Mouse (Mus musculus) forebrain, embryonic 11.5 days (tissue): ENCODE data around the gene Ccnl1. TPM values are rescaled to one million over a fixed set of nuclear protein-coding genes. Genes with fewer than 3 reads are reported as not detected.

Experiments used
- ATAC-seq: fragments of 200-750 bp; cut with Nextera tagmentation; replicated peaks from 2 replicates; pipeline ENCODE4 v1.8.0; 2017; ENCODE audit warnings: moderate TSS enrichment; ENCODE audit not compliant: low FRiP score
- DNase-seq: peaks from one replicate; pipeline ENCODE4 v3.0.0-alpha.2; 2017; ENCODE audit warnings: low spot score
- H3K27ac ChIP-seq: fragments of 300-500 bp; sonication (generic); 2 replicates; pipeline ENCODE4 v1.5.1; 2014; ENCODE audit warnings: low read depth, low read length
- H3K27me3 ChIP-seq: fragments of 300-500 bp; sonication (generic); 2 replicates; pipeline ENCODE4 v1.6.1; 2014; ENCODE audit warnings: mild to moderate bottlenecking, low read length, mixed read lengths; ENCODE audit not compliant: control insufficient read depth, insufficient read depth
- H3K36me3 ChIP-seq: fragments of 300-500 bp; sonication (generic); 2 replicates; pipeline ENCODE4 v1.6.1; 2014; ENCODE audit warnings: mild to moderate bottlenecking, low read length, moderate library complexity, mixed read lengths; ENCODE audit not compliant: control insufficient read depth, insufficient read depth
- H3K4me1 ChIP-seq: fragments of 300-500 bp; sonication (generic); replicated peaks from 2 replicates; pipeline ENCODE4 v1.6.1; 2014; ENCODE audit warnings: low read length, mixed read lengths; ENCODE audit not compliant: control insufficient read depth, insufficient read depth
- H3K4me2 ChIP-seq: fragments of 300-500 bp; sonication (generic); 2 replicates; pipeline ENCODE4 v1.6.1; 2014; ENCODE audit warnings: low read depth, mild to moderate bottlenecking, low read length, moderate library complexity, mixed read lengths; ENCODE audit not compliant: severe bottlenecking
- H3K4me3 ChIP-seq: fragments of 300-500 bp; sonication (generic); 2 replicates; pipeline ENCODE4 v1.5.1; 2014; ENCODE audit warnings: low read depth, low read length
- H3K9ac ChIP-seq: fragments of 300-500 bp; sonication (generic); 2 replicates; pipeline ENCODE4 v1.6.1; 2014; ENCODE audit warnings: low read length
- H3K9me3 ChIP-seq: fragments of 300-500 bp; sonication (generic); 2 replicates; pipeline ENCODE4 v1.6.1; 2016; ENCODE audit warnings: low read length, mixed read lengths; ENCODE audit not compliant: control insufficient read depth
- WGBS: fragments of 180-500 bp; shearing (Covaris S2); extraction: QIAGEN DNeasy Blood & Tissue Kit; methylation state at CpG from one replicate; pipeline ENCODE4 v1.1.7; 2014; 5-methylcytosine and 5-hydroxymethylcytosine counted together
- polyA plus RNA-seq: library from polyadenylated mRNA; unstranded; fragments of >200 nt; fragmentation: Nextera tagmentation; extraction: Ambion mirVana; gene quantifications from 2 replicates; pipeline ENCODE4 v1.2.1, GENCODE M21; 2014

Ccnl1 gene
- polyA plus RNA-seq, 1 experiment from 2014 or later: 130 TPM

DNA sequence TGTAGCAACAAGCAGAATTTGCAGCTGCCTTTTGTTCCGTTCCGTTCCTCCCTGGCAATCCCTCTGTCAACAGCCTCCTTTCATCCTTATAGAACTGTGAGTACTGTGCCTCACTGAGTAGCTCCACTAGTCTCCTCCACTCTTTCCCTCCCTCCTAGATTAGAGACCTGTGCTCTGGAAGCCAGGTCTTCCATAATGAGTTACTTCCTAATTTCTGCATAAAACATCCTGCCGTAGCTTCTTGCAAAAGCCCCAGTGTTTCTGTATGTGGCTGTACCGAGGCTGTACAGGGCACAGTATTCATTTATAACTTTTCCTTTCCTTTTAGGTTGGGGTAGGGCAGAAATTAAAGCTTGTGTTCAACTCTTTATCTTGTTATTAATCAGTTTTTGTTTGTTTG, 32.5 kb upstream of the Ccnl1 start:
- H3K27ac ChIP-seq: no peak overlapping the region
- H3K9me3 ChIP-seq: no peaks in the 10 kb centered on the region
- H3K9ac ChIP-seq: no peak overlapping the region
- H3K27me3 ChIP-seq: no peaks in the 10 kb centered on the region
- DNase-seq (no peak), ATAC-seq (no peak)
- WGBS: 71% methylated on average over 4 of the region's 4 CpGs
- no peaks in the 10 kb centered on the region for H3K4me1 ChIP-seq
- H3K36me3 ChIP-seq: no peaks in the 10 kb centered on the region
- no peak overlapping the region for H3K4me2 ChIP-seq
- no peak overlapping the region for H3K4me3 ChIP-seq

DNA sequence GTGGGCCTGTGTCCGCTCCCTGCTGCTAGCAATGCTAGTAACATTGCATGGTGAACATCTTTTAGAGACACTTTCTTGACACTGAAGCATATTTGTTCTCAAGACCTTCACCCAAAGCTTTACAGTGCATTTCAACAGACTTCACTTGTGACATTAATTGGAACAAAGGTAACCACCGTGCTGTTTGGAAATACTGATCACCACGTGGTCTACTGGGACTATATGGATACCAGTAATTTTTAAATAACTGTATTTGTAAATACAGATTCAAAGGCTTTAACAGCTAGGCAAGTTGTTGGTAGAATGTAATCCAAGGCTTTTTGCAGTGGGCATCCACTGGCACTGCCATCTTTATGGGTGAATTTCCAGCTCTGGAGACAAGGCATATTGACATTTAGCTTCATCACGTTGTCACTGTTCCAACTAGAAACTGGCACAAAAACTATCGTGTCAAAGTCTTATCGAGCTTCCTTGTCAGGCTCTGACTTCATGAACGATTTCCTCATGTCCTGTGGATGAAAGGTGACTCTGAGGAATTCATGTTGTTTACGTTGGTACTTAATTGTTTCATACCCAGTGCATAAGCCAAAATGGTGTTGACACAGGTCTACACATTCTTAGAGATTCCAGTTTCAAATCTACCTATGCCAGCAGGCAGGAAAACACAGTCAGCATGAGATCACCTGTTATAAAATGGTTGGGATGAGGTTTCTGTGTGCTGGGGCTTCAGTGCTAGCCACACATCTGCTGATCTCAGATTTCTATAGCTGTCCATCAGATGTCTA, 30.9 kb upstream of the Ccnl1 start:
- no peak overlapping the region for H3K4me3 ChIP-seq
- H3K27me3 ChIP-seq: no peaks in the 10 kb centered on the region
- no peak overlapping the region for H3K9ac ChIP-seq
- H3K27ac ChIP-seq: no peak overlapping the region
- ATAC-seq: no peak
- no peaks in the 10 kb centered on the region for H3K9me3 ChIP-seq
- H3K4me1 ChIP-seq: no peaks in the 10 kb centered on the region
- no peak overlapping the region for H3K4me2 ChIP-seq
- no peak for DNase-seq
- no peaks in the 10 kb centered on the region for H3K36me3 ChIP-seq
- WGBS: 88% methylated on average over 8 of the region's 8 CpGs

DNA sequence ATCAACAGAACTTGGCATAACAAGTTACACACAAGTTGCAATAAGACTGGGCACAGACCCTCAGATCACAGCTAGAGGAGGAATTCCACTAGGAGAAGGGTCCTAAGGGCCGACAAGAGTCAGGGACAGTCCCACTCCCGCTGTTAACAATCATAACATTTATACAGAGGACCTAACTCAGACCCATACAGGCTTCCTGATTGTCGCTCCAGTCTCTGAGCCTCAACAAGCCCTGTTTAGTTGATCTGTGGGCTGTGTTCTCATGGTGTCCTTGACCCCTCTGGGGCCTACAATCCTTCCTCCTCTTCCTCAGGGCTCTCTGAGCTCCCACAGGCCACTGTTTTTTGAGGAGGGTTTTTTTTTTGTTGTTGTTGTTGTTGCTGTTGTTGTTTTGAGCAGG, 18.2 kb upstream of the Ccnl1 start:
- WGBS: 46% methylated on average over 3 of the region's 3 CpGs

DNA sequence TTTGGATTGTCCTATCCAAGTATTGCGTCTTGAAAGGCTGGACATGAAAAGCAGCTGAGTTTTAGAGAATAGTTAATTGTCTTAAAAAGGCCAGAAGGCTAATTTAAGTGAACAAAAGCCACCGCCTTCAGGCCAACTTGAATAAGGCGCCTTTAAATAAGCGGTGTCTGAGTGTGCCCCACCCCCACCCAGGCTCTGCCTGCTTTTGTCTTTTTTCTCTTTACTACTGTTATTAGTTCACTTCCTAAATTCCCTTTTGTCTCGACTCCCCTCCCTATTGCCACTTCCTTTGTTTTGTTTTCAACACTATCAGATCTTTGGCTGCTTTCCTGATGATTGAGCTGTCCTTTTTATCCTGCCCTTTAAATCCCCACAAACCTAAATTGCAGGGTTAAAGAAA, 17.3 kb upstream of the Ccnl1 start:
- Histone ChIP-seq H3K9me3 (no peaks in the 10 kb centered on the region), H3K9ac (peak overlapping the region; percentile 38; the same call in 1 of the 2 replicates), H3K36me3 (no peaks in the 10 kb centered on the region), H3K4me1 (no peaks in the 10 kb centered on the region; the same call in 1 of the 2 replicates), H3K27ac (peak overlapping the region; percentile 97), H3K4me2 (peak overlapping the region; percentile 56), H3K27me3 (no peaks in the 10 kb centered on the region), H3K4me3 (peak overlapping the region; percentile 48; the same call in 1 of the 2 replicates)
- DNase-seq (peak; percentile 67), ATAC-seq (peak; percentile 44)
- 2% methylated on average over 5 of the region's 5 CpGs for WGBS

More for the DNA sequence above, 18.2 kb upstream of the Ccnl1 start:
- Histone ChIP-seq H3K4me3 (no peak overlapping the region), H3K36me3 (no peaks in the 10 kb centered on the region), H3K27me3 (no peaks in the 10 kb centered on the region), H3K9ac (no peak overlapping the region), H3K27ac (no peak overlapping the region), H3K4me1 (no peaks in the 10 kb centered on the region; the same call in 1 of the 2 replicates), H3K4me2 (no peak overlapping the region), H3K9me3 (no peaks in the 10 kb centered on the region)
- ATAC-seq: no peak
- no peak for DNase-seq

DNA sequence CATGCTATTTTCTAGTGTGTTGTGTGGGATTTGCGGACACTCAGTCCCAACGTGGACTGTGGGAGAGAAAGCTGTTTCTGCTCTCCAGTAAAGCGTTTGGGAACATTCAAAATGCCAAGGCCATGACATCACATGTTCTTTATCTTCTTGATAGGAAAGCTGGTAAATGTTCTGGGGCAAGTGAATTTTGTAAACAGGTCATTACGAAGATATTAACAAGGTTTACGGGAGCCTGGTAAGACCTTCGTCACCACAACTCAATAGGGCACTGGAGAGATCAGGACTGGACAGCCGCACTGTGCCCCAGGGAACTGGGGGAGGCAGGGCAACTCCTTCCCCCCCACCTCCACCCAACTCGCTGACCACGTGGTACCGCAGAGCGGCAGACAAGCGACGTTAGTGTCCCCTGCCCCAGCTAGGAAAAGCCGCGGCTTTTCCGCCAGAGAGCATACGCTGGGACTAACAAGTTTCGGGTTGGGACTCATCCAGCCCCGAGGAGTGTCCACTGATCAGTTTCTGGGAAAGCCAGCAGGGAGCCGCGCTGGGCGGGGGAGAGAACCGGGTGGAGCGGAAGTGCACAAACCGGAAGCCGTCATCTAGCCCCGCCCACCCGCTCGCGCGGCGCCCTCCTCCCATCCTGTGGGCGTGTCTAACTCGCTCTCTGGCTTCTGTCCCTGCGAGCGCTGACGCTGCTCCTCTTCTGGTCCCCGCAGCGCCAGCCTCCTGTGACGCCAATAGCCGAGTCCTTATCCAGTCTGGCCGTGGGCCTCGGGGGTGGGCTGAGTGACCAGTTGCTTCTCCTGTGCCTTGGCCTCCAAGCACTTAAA, 16.4 kb upstream of the Ccnl1 start:
- Histone ChIP-seq H3K27me3 (no peaks in the 10 kb centered on the region), H3K27ac (peak overlapping the region; percentile 97), H3K9ac (peak overlapping the region; percentile 61), H3K4me1 (no peaks in the 10 kb centered on the region; the same call in 1 of the 2 replicates), H3K9me3 (no peaks in the 10 kb centered on the region), H3K4me2 (peak overlapping the region; percentile 56), H3K4me3 (peak overlapping the region; percentile 48), H3K36me3 (no peaks in the 10 kb centered on the region)
- under 1% methylated on average over 43 of the region's 43 CpGs for WGBS
- DNase-seq (peak; percentile 99), ATAC-seq (peak; percentile 97)

DNA sequence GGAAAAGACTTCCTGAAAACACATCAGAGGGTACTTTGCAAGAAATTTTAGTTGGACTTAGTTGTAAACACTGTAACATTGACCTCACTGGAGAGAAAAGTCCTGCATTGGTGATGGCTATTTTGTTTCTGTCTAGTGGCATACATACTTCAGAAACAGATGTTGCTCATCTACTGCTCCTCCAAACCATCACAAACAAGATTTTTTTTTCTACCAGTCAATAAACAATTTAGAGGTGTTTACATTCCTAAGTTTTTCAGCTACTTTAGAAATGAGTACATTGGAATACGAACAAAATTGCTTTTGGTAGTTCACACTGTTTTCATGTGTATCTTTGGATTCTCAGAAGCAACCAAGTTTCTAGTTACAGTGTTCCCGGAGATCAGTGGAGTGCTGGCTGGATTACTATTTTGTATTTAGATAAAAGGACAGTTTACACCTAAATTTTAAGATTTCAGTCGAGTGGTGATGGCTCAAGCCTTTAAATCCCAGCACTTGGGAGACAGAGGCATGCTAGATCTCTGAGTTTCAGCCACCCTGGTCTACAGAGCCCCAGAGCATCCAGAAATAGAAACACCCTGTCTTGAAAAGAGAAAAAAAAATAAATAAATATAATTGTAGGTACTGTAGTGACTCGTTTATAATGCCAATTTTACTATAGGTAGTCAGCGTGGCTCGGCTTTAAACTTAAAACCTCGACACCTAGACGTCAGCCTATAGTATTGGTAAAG, 15.6 kb upstream of the Ccnl1 start:
- ATAC-seq (no peak), DNase-seq (no peak)
- WGBS: 44% methylated on average over 8 of the region's 8 CpGs
- H3K4me3 ChIP-seq: peak overlapping the region; percentile 48
- H3K27ac ChIP-seq: peak overlapping the region; percentile 97
- H3K4me1 ChIP-seq: no peaks in the 10 kb centered on the region; the same call in 1 of the 2 replicates
- H3K27me3 ChIP-seq: no peaks in the 10 kb centered on the region
- no peaks in the 10 kb centered on the region for H3K9me3 ChIP-seq
- peak overlapping the region; percentile 61 for H3K9ac ChIP-seq
- H3K36me3 ChIP-seq: no peaks in the 10 kb centered on the region
- peak overlapping the region; percentile 56 for H3K4me2 ChIP-seq

DNA sequence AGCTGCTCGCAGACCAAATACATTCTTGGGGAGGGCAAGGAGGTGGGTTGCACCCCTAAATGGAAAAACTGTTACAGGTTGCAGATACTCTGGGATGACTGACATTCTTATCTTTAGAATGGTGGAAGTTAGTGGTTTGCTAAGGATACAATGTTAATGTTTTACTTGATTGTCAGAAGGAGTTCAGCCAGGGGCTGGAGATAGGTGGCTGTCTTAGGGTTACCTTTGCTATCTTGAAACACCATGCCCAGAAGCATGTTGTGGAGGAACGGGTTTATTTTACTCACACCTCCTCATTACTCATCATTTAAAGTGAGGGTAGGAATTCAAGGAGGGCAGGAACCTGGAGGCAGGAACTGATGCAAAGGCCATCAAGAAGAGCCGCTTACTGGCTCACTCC, 11.1 kb upstream of the Ccnl1 start:
- Histone ChIP-seq H3K27ac (no peak overlapping the region), H3K36me3 (no peaks in the 10 kb centered on the region), H3K27me3 (no peaks in the 10 kb centered on the region), H3K9ac (no peak overlapping the region), H3K4me3 (no peak overlapping the region), H3K4me2 (no peak overlapping the region), H3K4me1 (no peaks in the 10 kb centered on the region), H3K9me3 (no peaks in the 10 kb centered on the region)
- 91% methylated on average over 3 of the region's 3 CpGs for WGBS
- DNase-seq: no peak
- ATAC-seq: no peak

DNA sequence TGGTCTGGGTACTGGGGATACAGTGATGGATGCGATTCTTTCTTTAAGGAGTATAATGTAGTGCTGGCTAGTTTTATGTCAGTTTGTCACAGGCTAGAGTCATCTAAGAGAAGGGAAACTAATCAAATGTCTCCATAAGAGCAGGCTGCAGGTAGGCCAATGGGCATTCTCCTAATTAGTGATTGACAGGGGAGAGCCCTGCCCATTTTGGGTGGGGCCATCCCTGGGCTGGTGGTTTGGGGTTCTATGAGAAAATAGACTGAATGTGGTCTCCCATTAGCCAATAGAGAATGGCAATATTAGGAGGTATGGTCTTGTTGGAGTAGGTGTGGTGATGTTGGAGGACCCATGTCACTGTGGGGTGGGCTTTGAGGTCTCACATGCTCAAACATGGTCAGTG, 8.3 kb upstream of the Ccnl1 start:
- Histone ChIP-seq H3K4me1 (no peaks in the 10 kb centered on the region), H3K36me3 (no peaks in the 10 kb centered on the region), H3K27me3 (no peaks in the 10 kb centered on the region), H3K27ac (no peak overlapping the region), H3K9me3 (no peaks in the 10 kb centered on the region), H3K4me2 (no peak overlapping the region), H3K4me3 (no peak overlapping the region), H3K9ac (no peak overlapping the region)
- 90% methylated on average over 1 of the region's 1 CpGs for WGBS
- ATAC-seq: no peak
- no peak for DNase-seq
